Mouse (Mus musculus): Measurements from ENCODE around the gene Tapbp. TPM values are rescaled to one million over a fixed set of nuclear protein-coding genes. Genes with fewer than 3 reads are reported as not detected.
"Not testable (repeated sequence)": the region's sequence is repeated elsewhere in the genome, so short reads cannot be mapped to it uniquely, and the experiment has no call there.

Gene Tapbp
- total and polyA plus RNA-seq, 3 experiments = 45.3 to 134 (median 116) TPM

- dilution Hi-C loops (cut with MboI; ENCODE audit: extremely low pct_ligation_motif_present, extremely low pct_unique_long_range_greater_than_20kb, low sequenced_read_pairs); H3K27me3 ChIP-seq (replicated peaks); H3K4me2 ChIP-seq (ENCODE audit: insufficient read depth, low read depth, poor library complexity, severe bottlenecking); H3K9ac ChIP-seq (ENCODE audit: insufficient read depth, low read depth); H3K9me3 ChIP-seq (replicated peaks; ENCODE audit: low read length); DNase-seq (ENCODE audit: extremely low read depth); H3K4me3 ChIP-seq (replicated peaks in 1 of 3; ENCODE audit: low read depth in 2 of 3, low read length in 2 of 3, poor library complexity in 1 of 3); H3K4me1 ChIP-seq (ENCODE audit: control insufficient read depth in 1 of 2, insufficient read depth in 2 of 2); H3K36me3 ChIP-seq (replicated peaks in 1 of 2; ENCODE audit: control insufficient read depth in 1 of 2, insufficient read depth in 1 of 2, low read length in 1 of 2); H3K27ac ChIP-seq (ENCODE audit: insufficient read depth, low read depth); in situ Hi-C loops (cut with MboI; ENCODE audit: low pct_ligation_motif_present, low pct_unique_long_range_greater_than_20kb, low sequenced_read_pairs): not testable (repeated sequence)
- H3K79me2 ChIP-seq (replicated peaks; ENCODE audit: control insufficient read depth, extremely low read depth, insufficient read depth, poor library complexity, severe bottlenecking) = peaks cover 17% of the 10 kb centered on the region
Observed at GRCm38 (mm10) chr17:33893011-33893410, 22.7 kb upstream of the Tapbp start.

- H3K27ac ChIP-seq (ENCODE audit: insufficient read depth, low read depth) = no peak overlapping the region
- H3K4me2 ChIP-seq (ENCODE audit: insufficient read depth, low read depth, poor library complexity, severe bottlenecking) = no peak overlapping the region
- H3K9me3 ChIP-seq (replicated peaks; ENCODE audit: low read length) = no peaks in the 10 kb centered on the region
- H3K4me3 ChIP-seq (replicated peaks in 1 of 3; ENCODE audit: low read depth in 2 of 3, low read length in 2 of 3, poor library complexity in 1 of 3) = no peak overlapping the region
- DNase-seq (ENCODE audit: extremely low read depth) = peak; percentile 86
- dilution Hi-C loops (cut with MboI; ENCODE audit: extremely low pct_ligation_motif_present, extremely low pct_unique_long_range_greater_than_20kb, low sequenced_read_pairs) = no loop called here
- no peaks in the 10 kb centered on the region for H3K36me3 ChIP-seq (replicated peaks in 1 of 2; ENCODE audit: control insufficient read depth in 1 of 2, insufficient read depth in 1 of 2, low read length in 1 of 2)
- H3K9ac ChIP-seq (ENCODE audit: insufficient read depth, low read depth) = no peak overlapping the region
- H3K79me2 ChIP-seq (replicated peaks; ENCODE audit: control insufficient read depth, extremely low read depth, insufficient read depth, poor library complexity, severe bottlenecking) = no peaks in the 10 kb centered on the region
- TF ChIP-seq RCOR1 (conservative IDR thresholded peaks at IDR 0.05; ENCODE audit: low read depth, low read length) (no peak), ETS1 (conservative IDR thresholded peaks at IDR 0.05; ENCODE audit: low read depth, low read length) (no peak), CTCF (conservative IDR thresholded peaks at IDR 0.05 in 1 of 2, IDR thresholded peaks at IDR 0.05 in 1 of 2; ENCODE audit: low read depth in 2 of 2, low read length in 2 of 2) (peak; percentile 70 to 79), EP300 (IDR thresholded peaks at IDR 0.05; ENCODE audit: low read length) (no peak), TCF12 (IDR thresholded peaks at IDR 0.05; ENCODE audit: low read depth, low read length) (no peak), POLR2AphosphoS2 (IDR thresholded peaks at IDR 0.05; ENCODE audit: low read depth, low read length) (no peak), RAD21 (IDR thresholded peaks at IDR 0.05; ENCODE audit: low read depth, low read length) (peak; percentile 75), JUND (conservative IDR thresholded peaks at IDR 0.05; ENCODE audit: low read depth, low read length) (no peak), ZNF384 (IDR thresholded peaks at IDR 0.05; ENCODE audit: low read depth, low read length) (peak; percentile 92), SMC3 (IDR thresholded peaks at IDR 0.05; ENCODE audit: low read depth, low read length) (peak; percentile 73), MAFK (IDR thresholded peaks at IDR 0.05; ENCODE audit: insufficient replicate concordance, low read length) (no peak), MYC (IDR thresholded peaks at IDR 0.05; ENCODE audit: low read depth, low read length) (peak; percentile 98), ELF1 (IDR thresholded peaks at IDR 0.05; ENCODE audit: low read depth, low read length) (no peak)
- peaks cover 3% of the 10 kb centered on the region for H3K27me3 ChIP-seq (replicated peaks)
- H3K4me1 ChIP-seq (ENCODE audit: control insufficient read depth in 1 of 2, insufficient read depth in 2 of 2) = no peaks in the 10 kb centered on the region
- in situ Hi-C loops (cut with MboI; ENCODE audit: low pct_ligation_motif_present, low pct_unique_long_range_greater_than_20kb, low sequenced_read_pairs) = no loop called here
Observed at GRCm38 (mm10) chr17:33897114-33897794, 18.4 kb upstream of the Tapbp start.

DNA sequence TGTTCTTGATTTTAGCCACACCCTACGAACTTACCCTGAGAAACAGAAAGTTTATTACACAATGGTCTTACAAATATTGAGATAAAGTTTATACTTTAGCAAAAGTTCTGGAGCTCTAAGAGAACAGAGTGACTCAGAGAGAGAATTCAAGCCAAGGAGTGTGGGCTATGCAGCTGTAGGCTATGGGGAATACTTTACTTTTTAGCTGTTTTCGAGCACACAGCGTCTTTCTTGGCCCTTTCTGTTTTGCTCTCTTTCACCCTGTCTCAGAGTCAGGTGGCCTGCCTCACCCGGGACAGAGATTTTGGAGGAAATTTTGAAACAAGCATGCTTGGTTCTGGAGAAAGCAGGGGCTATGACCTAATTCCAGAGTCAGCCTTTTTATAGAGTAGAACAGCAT lies 17.5 kb upstream of the Tapbp start:
- H3K27ac ChIP-seq (ENCODE audit: insufficient read depth, low read depth); H3K9ac ChIP-seq (ENCODE audit: insufficient read depth, low read depth); H3K27me3 ChIP-seq (replicated peaks); H3K36me3 ChIP-seq (replicated peaks in 1 of 2; ENCODE audit: control insufficient read depth in 1 of 2, insufficient read depth in 1 of 2, low read length in 1 of 2); DNase-seq (ENCODE audit: extremely low read depth); H3K4me1 ChIP-seq (ENCODE audit: control insufficient read depth in 1 of 2, insufficient read depth in 2 of 2); H3K9me3 ChIP-seq (replicated peaks; ENCODE audit: low read length); H3K79me2 ChIP-seq (replicated peaks; ENCODE audit: control insufficient read depth, extremely low read depth, insufficient read depth, poor library complexity, severe bottlenecking); dilution Hi-C loops (cut with MboI; ENCODE audit: extremely low pct_ligation_motif_present, extremely low pct_unique_long_range_greater_than_20kb, low sequenced_read_pairs); H3K4me2 ChIP-seq (ENCODE audit: insufficient read depth, low read depth, poor library complexity, severe bottlenecking); in situ Hi-C loops (cut with MboI; ENCODE audit: low pct_ligation_motif_present, low pct_unique_long_range_greater_than_20kb, low sequenced_read_pairs); H3K4me3 ChIP-seq (replicated peaks in 1 of 3; ENCODE audit: low read depth in 2 of 3, low read length in 2 of 3, poor library complexity in 1 of 3): not testable (repeated sequence)
